Mouse (Mus musculus) ovary, adult 2 months (tissue): ENCODE data around the gene Spry1. TPM values are rescaled to one million over a fixed set of nuclear protein-coding genes. Genes with fewer than 3 reads are reported as not detected.

Source experiments
- polyA plus RNA-seq: library from polyadenylated mRNA; depleted of rRNA; stranded (reverse); fragments of >200 nt; gene quantifications from 2 replicates; pipeline ENCODE4 v1.2.3, GENCODE M21; 2012; rRNA removed

Spry1 gene
- 42.7 and 44.1 TPM in 2 replicates for polyA plus RNA-seq

GRCm38 (mm10) chr3:37639690-37640089 is at the start of gene Spry1:
TSS of gene Spry1 (plus strand) at chr3:37639947.

Other genes starting within 250 kb of the Spry1 start
- 2.1 and 4.3 TPM in 2 replicates for gene Spata5, start 220.1 kb upstream of the Spry1 start, polyA plus RNA-seq
- gene Nudt6, start 219.7 kb upstream of the Spry1 start, polyA plus RNA-seq: 20.6 and 25.0 TPM in 2 replicates
- 1.9 and 2.5 TPM in 2 replicates for gene Gm5148, start 84.5 kb downstream of the Spry1 start, polyA plus RNA-seq